Mouse (Mus musculus): Measurements from ENCODE around the gene Hydin.

- TF ChIP-seq CTCF (IDR thresholded peaks at IDR 0.05; ENCODE audit: borderline replicate concordance, insufficient read depth, low read depth, low read length) (no peak), POLR2A (IDR thresholded peaks at IDR 0.05; ENCODE audit: borderline replicate concordance, insufficient read depth, low read length) (no peak)
These were observed 327.4 kb downstream of the Hydin start for GRCm38 (mm10) chr8:110594164-110594563.
